In genomic region chr6:135323311-135323982, GRCm38 (mm10) we compare ENCODE assay signal across 9 mouse cellular contexts. TPM values are rescaled to one million over a fixed set of nuclear protein-coding genes. Genes with fewer than 3 reads are reported as not detected.
DNase-seq lines count a peak whose midpoint lies in the region; ATAC-seq and TF ChIP-seq lines count a peak whose summit lies in the region.
"Had no signal": no experiment of that assay in that cellular context is flagged by ENCODE, and none has a peak within 500 bp of the region (broad histone marks: within the 10 kb centered on the region; RNA-seq: fewer than 3 reads in every experiment).

No protein-coding gene starts in this region.

- no peak overlapping the region for H3K4me3 ChIP-seq in forebrain, postnatal 0 days (ENCODE audit: low read depth, low read length)
- H3K4me3 ChIP-seq in hindbrain, embryonic 13.5 days, result no peak overlapping the region
- no peak overlapping the region for H3K4me3 ChIP-seq in midbrain, embryonic 15.5 days
- H3K4me3 ChIP-seq: erythroblast, embryonic 14.5 days had no signal

- peak; percentile 70 for ATAC-seq in CD4-positive, CD25-positive, alpha-beta regulatory T cell, adult 4 months
- peak; percentile 32; the same call in 1 of the 2 replicates for ATAC-seq in forebrain, postnatal 0 days
- ATAC-seq in hindbrain, embryonic 13.5 days (ENCODE audit: low FRiP score), result peak; percentile 57; the same call in 1 of the 2 replicates
- ATAC-seq in midbrain, embryonic 15.5 days (replicated peaks), result 0 out of 2 replicates have a peak, but pooled peaks have one; percentile 4

- H3K36me3 ChIP-seq in forebrain, postnatal 0 days (ENCODE audit: insufficient read depth), result no peaks in the 10 kb centered on the region
- no peaks in the 10 kb centered on the region for H3K36me3 ChIP-seq in hindbrain, embryonic 13.5 days
- H3K36me3 ChIP-seq in midbrain, embryonic 15.5 days (replicated peaks), result no peaks in the 10 kb centered on the region

- 49% methylated on average over 16 of the region's 16 CpGs for WGBS in forebrain, postnatal 0 days
- WGBS in hindbrain, embryonic 13.5 days, result 32% methylated on average over 16 of the region's 16 CpGs
- 47% methylated on average over 16 of the region's 16 CpGs for WGBS in midbrain, embryonic 15.5 days

- H3K27me3 ChIP-seq in forebrain, postnatal 0 days (ENCODE audit: insufficient read depth, low read length), result no peaks in the 10 kb centered on the region
- no peaks in the 10 kb centered on the region for H3K27me3 ChIP-seq in hindbrain, embryonic 13.5 days
- H3K27me3 ChIP-seq in midbrain, embryonic 15.5 days (replicated peaks), result no peaks in the 10 kb centered on the region

- no peak overlapping the region for H3K27ac ChIP-seq in forebrain, postnatal 0 days (ENCODE audit: low read depth, low read length)
- 0 out of 2 replicates have a peak overlapping the region, but pooled peaks have one; percentile 18 for H3K27ac ChIP-seq in hindbrain, embryonic 13.5 days
- no peak overlapping the region for H3K27ac ChIP-seq in midbrain, embryonic 15.5 days

- peak; percentile 57 to 73 for DNase-seq in adrenal gland, postnatal 36 days
- peak; percentile 17 for DNase-seq in forebrain, postnatal 0 days
- peak; percentile 43 for DNase-seq in liver
- peak; percentile 58 to 69 for DNase-seq in thymus, postnatal 10 days (ENCODE audit: low spot score in 2 of 2)
- DNase-seq in retina, postnatal 1 day, result no peak

- no peak for TF ChIP-seq CTCF in forebrain, postnatal 0 days (IDR thresholded peaks at IDR 0.05; ENCODE audit: low read depth)

- H3K4me1 ChIP-seq in forebrain, postnatal 0 days (ENCODE audit: insufficient read depth), result no peaks in the 10 kb centered on the region
- H3K4me1 ChIP-seq in hindbrain, embryonic 13.5 days (replicated peaks), result peaks cover 11% of the 10 kb centered on the region
- H3K4me1 ChIP-seq in midbrain, embryonic 15.5 days, result peaks cover 7% of the 10 kb centered on the region; the same call in 1 of the 2 replicates

- no peak overlapping the region for H3K9ac ChIP-seq in forebrain, postnatal 0 days
- H3K9ac ChIP-seq in hindbrain, embryonic 13.5 days, result no peak overlapping the region
- no peak overlapping the region for H3K9ac ChIP-seq in midbrain, embryonic 15.5 days

- no peaks in the 10 kb centered on the region for H3K9me3 ChIP-seq in forebrain, postnatal 0 days (ENCODE audit: low read length)
- no peaks in the 10 kb centered on the region for H3K9me3 ChIP-seq in hindbrain, embryonic 13.5 days
- no peaks in the 10 kb centered on the region for H3K9me3 ChIP-seq in midbrain, embryonic 15.5 days

- no peak overlapping the region for H3K4me2 ChIP-seq in forebrain, postnatal 0 days (ENCODE audit: low read depth)
- no peak overlapping the region for H3K4me2 ChIP-seq in hindbrain, embryonic 13.5 days
- no peak overlapping the region for H3K4me2 ChIP-seq in midbrain, embryonic 15.5 days

RNA-seq across cellular contexts. Expression of gene Pbp2, which starts 13.2 kb away (rescaled TPM):
- not detected for polyA plus RNA-seq in CD4-positive, CD25-positive, alpha-beta regulatory T cell, adult 4 months (2017; shearing (Covaris generic))
- not detected for total RNA-seq in adrenal gland, postnatal 36 days (2021)
- total RNA-seq in forebrain, postnatal 0 days (2014; rRNA removed), result not detected in 2 replicates
- not detected in 2 replicates for polyA plus RNA-seq in forebrain, postnatal 0 days (2015; fragmentation: Nextera tagmentation; extraction: Ambion mirVana)
- 0.16 and 0.26 TPM in 2 replicates for polyA plus RNA-seq in hindbrain, embryonic 13.5 days (2015; fragmentation: Nextera tagmentation; extraction: Ambion mirVana)
- polyA plus RNA-seq in midbrain, embryonic 15.5 days (2015; fragmentation: Nextera tagmentation; extraction: Ambion mirVana), result not detected in 2 replicates
- polyA plus RNA-seq: erythroblast, embryonic 14.5 days had no signal

RNA-seq across cellular contexts. Expression of gene Emp1, which starts 38.9 kb away (rescaled TPM):
- under 1 TPM; 0.71 to 0.95 TPM for polyA plus RNA-seq in CD4-positive, CD25-positive, alpha-beta regulatory T cell, adult 4 months (2017; shearing (Covaris generic))
- total RNA-seq in adrenal gland, postnatal 36 days (2021), result 10 to 100 TPM; 25.9 to 46.9 TPM
- 11.4 and 37.0 TPM in 2 replicates for total RNA-seq in forebrain, postnatal 0 days (2014; rRNA removed)
- polyA plus RNA-seq in forebrain, postnatal 0 days (2015; fragmentation: Nextera tagmentation; extraction: Ambion mirVana), result 3.8 and 4.3 TPM in 2 replicates
- 11.1 and 12.2 TPM in 2 replicates for polyA plus RNA-seq in hindbrain, embryonic 13.5 days (2015; fragmentation: Nextera tagmentation; extraction: Ambion mirVana)
- polyA plus RNA-seq in midbrain, embryonic 15.5 days (2015; fragmentation: Nextera tagmentation; extraction: Ambion mirVana), result 7.3 and 7.6 TPM in 2 replicates
- polyA plus RNA-seq: erythroblast, embryonic 14.5 days had no signal

Comparison
In these comparisons a context has a peak if more than half of its experiments do, and no peak if none do; other contexts are left out.
1. ATAC-seq: peak in every context shown above with its lines; median percentile 70 in CD4-positive, CD25-positive, alpha-beta regulatory T cell, adult 4 months; 57 in hindbrain, embryonic 13.5 days; 32 in forebrain, postnatal 0 days; 4 in midbrain, embryonic 15.5 days.